Mouse (Mus musculus) bone marrow, adult 2 months (tissue): ENCODE measurements around the gene Eef1akmt3.

Source experiments
- CTCF ChIP-seq: fragments of 200-500 bp; IDR thresholded peaks from 2 replicates; pipeline ENCODE4 v1.5.1; 2011; ENCODE audit warnings: low read length, control low read depth; ENCODE audit not compliant: control insufficient read depth, insufficient read depth
- POLR2A ChIP-seq: fragments of 200-500 bp; IDR thresholded peaks from 2 replicates; pipeline ENCODE4 v1.6.1; 2011; ENCODE audit warnings: low read depth, mild to moderate bottlenecking, control low read depth, low read length, borderline replicate concordance; ENCODE audit not compliant: control insufficient read depth

DNA sequence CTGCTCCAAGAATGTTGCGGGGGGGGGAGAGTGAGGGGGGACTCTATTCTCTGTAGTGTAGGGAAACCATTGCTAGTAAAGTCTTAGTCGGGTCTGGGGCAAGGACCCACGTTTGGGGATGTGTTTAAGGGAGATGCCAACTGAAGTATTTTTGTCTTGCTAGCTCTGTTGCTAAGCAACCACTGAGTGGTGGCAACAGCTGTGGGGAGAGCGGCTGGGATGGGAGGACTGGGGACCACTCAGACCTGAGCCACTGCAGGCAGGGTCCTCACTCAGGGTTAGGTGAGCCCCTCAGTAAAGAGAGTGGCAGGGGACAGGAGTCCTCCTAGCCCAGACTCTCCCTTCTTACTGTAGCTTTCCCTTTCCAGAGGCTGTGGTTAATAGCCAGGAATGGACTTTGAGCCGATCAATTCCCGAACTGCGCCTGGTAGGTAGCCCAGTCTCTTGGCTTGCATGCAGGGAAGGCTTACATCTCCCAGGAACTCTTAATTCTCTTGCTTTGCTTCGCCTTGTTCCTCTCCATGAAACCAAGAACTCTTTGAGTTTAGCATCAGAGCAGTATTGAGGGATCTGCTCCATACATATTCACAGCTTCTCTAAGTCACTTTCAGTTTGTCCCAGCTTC lies 40.8 kb upstream of the Eef1akmt3 start:
- TF ChIP-seq POLR2A (no peak), CTCF (no peak)
